In the genomic region with DNA sequence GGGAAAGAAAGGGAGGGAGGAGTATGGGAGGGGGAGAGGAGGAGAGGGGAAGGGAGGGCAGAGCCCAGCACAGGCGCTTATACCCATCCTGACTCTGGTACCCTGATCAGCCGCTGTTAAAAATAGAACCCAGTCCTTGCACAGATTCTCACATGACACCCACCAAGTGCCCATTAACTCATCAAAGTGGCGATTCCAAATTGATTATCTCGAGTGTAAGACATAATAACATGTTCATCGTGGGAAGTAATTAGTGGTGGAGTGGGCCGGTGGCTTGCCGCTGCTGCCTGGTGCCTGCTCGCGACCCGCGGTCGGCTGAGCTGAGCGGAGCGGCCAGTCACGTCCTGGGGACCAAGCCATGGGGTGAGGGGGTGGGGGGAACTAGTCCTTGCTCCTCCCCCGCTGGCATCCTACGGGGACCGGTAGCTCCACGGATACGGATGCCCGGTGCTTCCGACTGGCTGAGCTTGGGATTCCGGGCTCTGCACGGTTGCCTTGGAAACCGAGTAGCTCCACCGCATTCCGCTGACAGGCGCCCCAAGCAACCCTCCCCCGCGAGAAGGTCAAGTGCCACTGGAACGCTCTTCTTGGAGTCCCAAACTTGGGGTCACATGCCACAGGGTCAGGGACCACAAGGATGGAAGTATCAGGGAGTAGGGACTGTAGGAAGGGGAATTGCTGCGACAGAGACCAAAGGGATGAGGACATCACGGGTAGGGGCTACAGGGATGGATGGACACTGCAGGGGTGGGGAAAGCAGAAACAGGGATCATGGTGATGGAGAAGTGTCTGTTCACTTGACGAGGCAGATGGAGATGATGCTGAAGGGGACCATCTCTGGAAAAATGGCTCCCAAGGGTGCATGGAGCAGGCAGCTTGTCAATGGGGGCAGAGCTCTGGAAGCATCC, we compare ENCODE assay signal across 8 mouse cellular contexts.
A peak's percentile ranks its signal among the peaks of the same experiment; 100 is the strongest.
DNase-seq lines count a peak whose midpoint lies in the region; ATAC-seq and TF ChIP-seq lines count a peak whose summit lies in the region.

No protein-coding gene starts in this region.

- peaks cover 37% of the 10 kb centered on the region for H3K27me3 ChIP-seq in heart, embryonic 11.5 days (ENCODE audit: control insufficient read depth, insufficient read depth, low read length)

- intact Hi-C loops in heart, postnatal 10 days (cut with DNase I), result loop anchor here (5.0 kb wide), 1 partner anchor 128 kb away; no protein-coding TSS in a partner anchor

- H3K4me3 ChIP-seq in heart, embryonic 11.5 days (ENCODE audit: low read depth, low read length), result peak overlapping the region; percentile 30

- H3K9ac ChIP-seq in heart, embryonic 11.5 days (ENCODE audit: low read depth, low read length), result peak overlapping the region; percentile 22; the same call in 1 of the 2 replicates

- WGBS in heart, embryonic 11.5 days (ENCODE audit: insufficient replicate concordance), result 1% methylated on average over 34 of the region's 34 CpGs

- DNase-seq in heart, postnatal 10 days, result no peak
- peak; percentile 87 for DNase-seq in brain, embryonic 14.5 days (ENCODE audit: low read depth)
- DNase-seq in layer of hippocampus, adult 9-11 months, result peak; percentile 68
- peak; percentile 61 for DNase-seq in neural tube, embryonic 10.5 days (ENCODE audit: extremely low spot score, low spot score)
- no peak for DNase-seq in adipocyte (ENCODE audit: low spot score)
- DNase-seq in urinary bladder, postnatal 36 days (ENCODE audit: low spot score in 2 of 2), result no peak

- H3K27ac ChIP-seq in heart, embryonic 11.5 days (ENCODE audit: low read depth, low read length), result no peak overlapping the region

- no peak for TF ChIP-seq POLR2A in brain, embryonic 14.5 days (IDR thresholded peaks at IDR 0.05; ENCODE audit: borderline replicate concordance, extremely low read depth, insufficient read depth, insufficient read length, poor library complexity, severe bottlenecking)

- peak overlapping the region; percentile 65 for H3K4me2 ChIP-seq in heart, embryonic 11.5 days

- no peak for TF ChIP-seq CTCF in brain, embryonic 14.5 days (IDR thresholded peaks at IDR 0.05; ENCODE audit: borderline replicate concordance, extremely low read depth, insufficient read depth, insufficient read length)

- no peak for ATAC-seq in heart, embryonic 11.5 days (replicated peaks; ENCODE audit: insufficient number of reproducible peaks, low FRiP score, low TSS enrichment)
- peak; percentile 85 for ATAC-seq in frontal cortex, adult (ENCODE audit: low TSS enrichment)

- H3K36me3 ChIP-seq in heart, embryonic 11.5 days (ENCODE audit: control insufficient read depth, insufficient read depth, low read length), result no peaks in the 10 kb centered on the region

- peaks cover 32% of the 10 kb centered on the region for H3K4me1 ChIP-seq in heart, embryonic 11.5 days (ENCODE audit: control insufficient read depth, insufficient read depth, low read length)

- H3K9me3 ChIP-seq in heart, embryonic 11.5 days (replicated peaks; ENCODE audit: control insufficient read depth, low read length), result no peaks in the 10 kb centered on the region

Comparison
In these comparisons a context has a peak if more than half of its experiments do, and no peak if none do; other contexts are left out.
1. DNase-seq: peak in brain, embryonic 14.5 days (single experiment), layer of hippocampus, adult 9-11 months (single experiment) and neural tube, embryonic 10.5 days (single experiment); none in heart, postnatal 10 days (0 of 2), adipocyte (single experiment) and urinary bladder, postnatal 36 days (0 of 2).